Mouse (Mus musculus) small intestine, adult 2 months (tissue): ENCODE data around the gene Banf1.

Experiments
- CTCF ChIP-seq: fragments of 200-500 bp; IDR thresholded peaks from 2 replicates; pipeline ENCODE4 v1.5.1; 2012; ENCODE audit warnings: low read depth, mild to moderate bottlenecking, control low read depth, inconsistent platforms, low read length, moderate library complexity, mixed read lengths; ENCODE audit not compliant: insufficient replicate concordance, insufficient read length; ENCODE audit errors: extremely low read depth
- POLR2A ChIP-seq: fragments of 200-500 bp; IDR thresholded peaks from 2 replicates; pipeline ENCODE4 v1.6.1; 2012; ENCODE audit warnings: low read depth, mild to moderate bottlenecking, control low read depth, inconsistent platforms, low read length, moderate library complexity

DNA sequence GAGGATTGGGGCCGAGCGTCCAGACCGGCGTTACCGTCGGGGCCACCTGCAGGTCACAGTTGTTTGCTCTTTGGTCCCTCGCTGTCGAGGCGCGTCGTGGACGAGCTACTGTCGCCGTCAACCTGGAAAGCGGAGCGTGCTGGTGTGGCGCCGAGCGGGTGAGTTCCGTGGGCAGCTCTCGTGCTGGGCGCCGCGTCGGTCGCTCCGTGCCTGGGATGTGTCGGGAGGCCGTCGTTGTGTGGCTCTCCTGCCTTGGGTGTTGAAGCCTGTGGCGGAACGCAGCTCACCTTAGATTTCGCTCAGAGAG is at the start of gene Banf1:
- TF ChIP-seq CTCF: no peak
- TF ChIP-seq POLR2A: no peak
